Mouse (Mus musculus) 3T3-L1 (cell line): Measurements from ENCODE around the gene Serac1.

Experiments
- DNase-seq: peaks from one replicate; pipeline ENCODE4 v3.0.0-alpha.2; 2015; ENCODE audit warnings: low read depth, low spot score

Gene Serac1

GRCm38 (mm10) chr17:6005638-6006471 is 73.7 kb downstream of the Serac1 start:
- DNase-seq = peak; percentile 83

GRCm38 (mm10) chr17:6005246-6005637 is 74.3 kb downstream of the Serac1 start:
- no peak for DNase-seq

GRCm38 (mm10) chr17:6003661-6004060 is 75.9 kb downstream of the Serac1 start:
- no peak for DNase-seq

GRCm38 (mm10) chr17:6002563-6002962 is 77.0 kb downstream of the Serac1 start:
- DNase-seq = no peak

- DNase-seq = peak; percentile 94
Measured at GRCm38 (mm10) chr17:6001836-6002235, 77.7 kb downstream of the Serac1 start.

GRCm38 (mm10) chr17:6001389-6001788 is 78.2 kb downstream of the Serac1 start:
- no peak for DNase-seq

- DNase-seq = peak; percentile 54
Measured at GRCm38 (mm10) chr17:6000864-6001319, 78.6 kb downstream of the Serac1 start.

- DNase-seq = no peak
Measured at GRCm38 (mm10) chr17:5999039-5999543, 80.5 kb downstream of the Serac1 start.

GRCm38 (mm10) chr17:5998235-5998500 is 81.4 kb downstream of the Serac1 start:
- DNase-seq = no peak

GRCm38 (mm10) chr17:5997380-5998234 is 81.9 kb downstream of the Serac1 start:
- peak; percentile 79 for DNase-seq

- DNase-seq = no peak
Measured at GRCm38 (mm10) chr17:5996589-5996988, 83.0 kb downstream of the Serac1 start.

GRCm38 (mm10) chr17:5994606-5995005 is 84.9 kb downstream of the Serac1 start:
- DNase-seq = peak; percentile 97

GRCm38 (mm10) chr17:5993581-5994260 is 85.8 kb downstream of the Serac1 start:
- peak; percentile 87 for DNase-seq

GRCm38 (mm10) chr17:5992866-5993580 is 86.5 kb downstream of the Serac1 start:
- peak; percentile 97 for DNase-seq
